Mouse (Mus musculus) cerebellum, adult 11-12 months (tissue): ENCODE measurements around the gene Ddx11.
"Not testable (repeated sequence)": the region's sequence is repeated elsewhere in the genome, so short reads cannot be mapped to it uniquely, and the experiment has no call there.

Experiments
- DNase-seq: peaks from one replicate; pipeline ENCODE4 v3.0.0; 2022

The Ddx11 gene

DNA sequence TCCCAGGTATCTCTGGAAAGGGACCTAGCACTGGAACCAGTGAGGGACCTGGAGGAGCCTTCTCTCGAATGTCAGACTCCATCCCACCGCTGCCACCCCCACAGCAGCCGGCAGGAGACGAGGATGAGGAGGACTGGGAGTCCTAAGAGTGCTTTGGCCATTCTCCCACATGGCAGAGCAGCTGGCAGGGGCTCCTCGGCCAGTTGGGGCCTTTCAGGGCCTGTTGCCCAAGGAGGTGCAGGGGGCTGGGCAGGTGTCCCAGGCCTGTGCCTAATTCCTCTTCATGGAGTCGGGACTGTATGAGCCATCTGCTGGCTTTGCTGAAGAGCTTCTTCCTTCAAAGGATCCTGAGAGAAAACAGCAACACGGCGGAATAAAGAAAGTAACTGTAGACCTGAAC lies 4.3 kb upstream of the Ddx11 start:
- peak; percentile 55 for DNase-seq

DNA sequence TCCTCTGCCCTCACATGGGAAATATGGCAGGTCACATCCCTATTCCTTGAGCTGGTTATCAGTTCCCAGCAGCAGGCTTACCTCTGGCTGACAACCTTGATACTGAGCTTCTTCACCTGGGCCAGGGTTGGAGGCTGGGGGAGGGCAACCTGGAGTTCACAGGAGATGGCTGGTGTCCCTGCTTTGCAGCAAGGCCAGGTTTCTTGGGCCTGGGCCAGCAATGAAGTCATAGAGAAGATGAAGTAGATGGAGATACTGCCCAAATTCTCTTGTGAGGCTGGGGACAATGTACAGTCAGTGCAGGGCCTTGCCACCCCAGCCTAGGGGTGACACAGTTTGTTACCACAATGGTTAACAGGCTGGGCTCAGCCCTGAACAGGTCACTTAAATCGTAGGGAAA lies 2.6 kb upstream of the Ddx11 start:
- DNase-seq: peak; percentile 48

DNA sequence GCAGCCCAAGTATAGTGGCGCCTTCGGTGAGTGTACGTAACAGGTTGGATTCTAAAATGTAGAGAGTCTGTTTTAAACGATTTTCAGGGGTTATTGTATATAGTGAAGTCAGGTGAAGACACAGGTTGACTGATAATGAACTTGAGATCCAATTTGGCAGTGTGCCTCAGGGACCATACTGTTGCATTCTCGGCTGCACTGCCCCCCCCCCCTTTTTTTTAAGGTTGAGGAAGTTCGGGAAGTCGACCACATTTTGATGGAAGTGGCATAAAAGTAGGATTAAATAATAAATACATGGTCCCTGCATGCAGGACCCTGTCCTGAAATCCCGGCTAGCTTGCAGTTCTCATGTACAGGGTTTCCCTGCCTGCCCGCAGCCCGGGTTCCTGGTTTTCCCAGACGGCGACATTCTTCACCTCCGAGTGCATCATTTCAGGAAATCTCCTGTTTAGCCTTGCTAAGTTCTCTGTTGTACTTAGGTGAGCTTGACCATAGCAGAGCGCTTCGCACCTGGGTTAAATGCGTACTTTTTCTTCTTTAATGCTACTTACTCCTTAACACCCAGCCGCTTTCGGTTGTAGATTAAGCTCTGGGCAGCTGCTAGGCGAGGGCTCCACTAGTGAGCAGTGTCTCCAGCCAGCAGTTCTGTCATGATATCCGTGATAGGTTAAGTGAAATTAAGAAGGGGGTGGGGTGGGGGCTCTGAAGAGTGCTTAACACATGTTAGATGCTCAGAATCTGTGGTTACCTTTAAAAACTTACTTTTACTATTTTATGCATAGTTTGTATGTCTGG lies 693 bp downstream of the Ddx11 start:
- DNase-seq: no peak

DNA sequence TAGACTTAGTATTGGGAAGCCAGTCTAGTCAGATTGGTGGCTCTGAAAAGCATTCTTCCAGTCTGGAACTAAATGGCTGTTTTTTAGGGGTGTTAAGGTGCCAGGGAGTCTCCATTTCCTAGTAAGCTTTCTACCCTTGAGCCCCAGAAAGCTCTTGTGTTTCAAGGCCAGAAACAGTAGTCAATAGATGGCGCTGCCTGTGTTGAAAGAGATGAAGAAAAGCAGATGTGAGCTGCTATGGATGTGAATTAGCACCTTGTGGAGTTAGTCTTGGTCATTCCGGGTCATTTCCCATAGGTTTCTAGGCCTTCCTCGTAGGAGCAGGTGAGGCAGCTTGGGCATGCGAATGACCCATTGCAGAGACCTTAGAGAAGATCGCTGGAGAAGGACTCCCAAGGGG lies 1.9 kb downstream of the Ddx11 start:
- DNase-seq: no peak

DNA sequence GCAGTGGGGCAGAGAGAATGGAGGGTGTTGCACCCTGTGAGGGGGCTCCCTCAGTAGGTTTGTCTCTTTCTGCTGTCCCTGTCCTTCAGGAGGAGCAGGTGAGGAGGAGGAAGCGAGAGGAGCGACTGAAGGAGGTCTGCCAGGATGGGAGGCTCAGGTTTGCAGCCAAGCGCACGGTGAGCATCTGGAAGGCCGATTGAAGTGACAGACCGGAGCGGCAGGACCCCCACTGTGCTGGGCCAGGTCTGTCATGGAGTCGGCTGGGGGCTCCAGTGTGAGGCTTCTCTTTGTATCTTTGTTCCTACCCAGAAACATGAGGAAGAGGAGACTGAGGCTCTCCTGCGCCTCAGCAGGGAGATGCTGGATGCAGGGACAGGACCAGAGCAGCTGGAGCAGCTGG lies 7.1 kb downstream of the Ddx11 start:
- no peak for DNase-seq

DNA sequence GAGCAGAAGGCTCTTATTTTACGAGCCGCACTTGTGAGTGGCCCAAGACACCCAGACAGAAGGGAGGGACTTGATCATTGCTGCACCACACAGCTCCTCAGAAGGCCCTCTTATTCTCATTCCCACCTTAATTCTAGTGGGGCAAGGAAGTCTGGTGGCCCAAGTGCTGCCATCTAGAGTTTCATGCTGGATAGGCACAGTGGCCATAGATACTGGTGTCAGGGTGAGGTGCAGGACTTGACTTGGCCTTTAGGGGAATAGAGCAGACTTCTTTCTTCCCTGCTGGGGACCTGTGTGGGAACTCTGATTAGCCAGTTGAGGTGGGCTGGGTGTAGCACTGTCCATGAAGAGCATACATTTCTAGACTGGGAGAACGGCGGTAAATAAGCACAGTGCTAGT lies 7.9 kb downstream of the Ddx11 start:
- no peak for DNase-seq

DNA sequence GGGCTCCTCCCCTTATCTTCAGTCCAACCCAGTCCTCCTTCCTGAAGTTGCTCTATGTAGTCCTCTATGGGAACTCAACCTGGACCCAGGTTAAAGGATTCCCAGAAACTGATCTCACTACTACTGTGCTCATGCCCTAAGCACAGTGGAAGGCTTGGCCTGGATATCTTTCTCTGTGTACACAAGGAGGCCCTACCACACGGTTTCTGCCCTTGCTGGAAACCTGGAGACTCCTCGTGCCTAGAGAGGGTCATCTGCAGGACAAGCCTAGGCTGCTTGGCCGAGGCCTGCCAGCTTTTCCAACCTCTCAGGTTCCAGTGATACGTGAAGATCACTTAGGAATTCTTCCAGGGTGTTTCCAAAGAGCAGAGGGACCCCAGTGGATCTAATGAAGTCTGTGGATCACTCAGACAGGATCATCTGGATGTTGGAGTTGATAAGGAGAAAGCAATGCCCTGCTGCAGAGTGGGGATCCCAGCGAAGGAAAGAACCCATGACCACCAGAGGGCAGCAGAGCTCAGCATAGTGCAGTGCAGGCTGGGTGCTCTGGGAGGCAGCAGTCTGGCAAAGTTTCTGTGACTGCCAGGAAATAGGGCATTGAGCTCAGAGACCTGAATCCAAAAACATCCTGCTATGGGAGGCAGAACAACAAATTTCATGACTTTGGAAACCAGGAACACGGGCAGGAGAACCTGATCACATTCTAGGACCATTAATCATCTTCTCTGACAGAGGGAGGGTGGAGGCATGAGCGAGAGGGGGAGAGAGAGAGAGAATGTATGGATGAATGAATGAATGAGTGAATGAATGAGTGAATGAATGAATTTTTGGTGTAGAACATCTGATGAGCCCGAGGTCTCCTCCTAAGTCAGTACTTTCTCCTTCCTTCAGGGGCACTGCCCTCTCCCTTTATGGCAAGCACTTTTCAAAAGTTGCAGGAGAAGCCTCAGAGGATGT lies 29.7 kb downstream of the Ddx11 start:
- DNase-seq: not testable (repeated sequence)

DNA sequence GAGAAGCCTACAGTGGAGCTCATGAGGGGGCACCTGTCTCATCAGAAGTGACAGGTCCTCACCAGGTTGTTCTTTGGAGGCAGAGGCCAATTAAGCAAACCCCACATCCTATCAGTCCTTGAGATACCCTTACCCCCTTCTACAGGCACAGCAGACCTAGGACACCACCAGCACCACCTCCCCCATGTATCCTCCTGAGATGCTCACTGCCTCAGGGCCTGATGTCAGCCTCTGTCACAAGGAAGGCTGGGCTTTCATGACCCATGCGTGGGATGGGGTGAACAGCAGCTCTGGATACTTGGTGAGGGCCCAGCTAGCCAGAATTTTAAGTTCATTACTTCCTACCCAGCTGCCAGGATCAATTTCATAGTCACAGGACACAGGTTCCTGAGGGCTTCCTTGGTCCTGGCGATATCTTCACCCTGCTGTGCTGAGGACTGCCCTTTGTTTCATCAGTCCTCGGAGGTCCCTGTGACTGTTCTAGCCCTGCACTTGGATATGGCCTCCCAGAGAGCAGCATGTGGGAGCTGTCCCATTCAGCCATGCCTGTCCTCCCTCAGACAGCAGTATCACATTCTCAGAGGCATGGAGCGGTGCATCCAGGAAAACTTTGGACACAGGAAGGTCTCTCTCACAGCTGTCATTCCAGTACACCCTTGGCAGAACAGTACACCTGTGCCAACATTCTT lies 30.6 kb downstream of the Ddx11 start:
- not testable (repeated sequence) for DNase-seq

DNA sequence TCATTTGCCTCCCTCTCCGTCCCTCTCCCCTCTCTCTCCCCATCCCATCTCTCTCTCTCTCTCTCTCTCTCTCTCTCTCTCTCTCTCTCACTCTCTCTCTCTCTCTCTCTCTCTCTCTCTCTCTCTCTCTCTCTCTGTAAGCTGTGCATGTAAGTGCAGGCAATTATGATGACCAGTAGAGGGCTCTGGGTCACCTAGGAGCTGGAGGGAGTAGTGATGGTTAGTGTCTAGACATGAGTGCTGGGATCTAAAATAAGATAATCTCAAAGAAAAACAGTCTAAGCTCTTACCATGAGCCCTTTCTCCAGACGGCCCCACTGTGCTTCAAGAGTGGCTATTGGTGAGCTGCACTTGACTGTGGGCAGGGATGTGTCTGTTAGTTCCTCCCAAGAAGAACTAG lies 31.6 kb downstream of the Ddx11 start:
- no peak for DNase-seq

DNA sequence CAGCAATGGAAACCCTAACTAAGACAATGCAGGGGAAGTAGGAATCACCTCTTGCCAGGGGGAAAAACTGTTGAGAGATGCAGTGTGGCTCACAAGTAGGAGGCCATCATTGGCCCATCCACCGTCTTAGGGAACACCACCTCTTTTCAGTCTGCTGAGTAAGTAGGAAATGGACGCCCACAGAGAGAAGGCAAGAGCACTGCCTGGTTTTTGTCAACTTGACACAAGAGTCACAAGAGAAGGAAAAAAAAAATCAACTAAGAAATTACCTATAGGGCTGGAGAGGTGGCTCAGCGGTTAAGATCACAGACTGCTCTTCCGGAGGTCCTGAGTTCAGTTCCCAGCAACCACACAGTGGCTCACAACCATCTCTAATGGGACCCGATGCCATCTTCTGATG lies 35.0 kb downstream of the Ddx11 start:
- DNase-seq: no peak

DNA sequence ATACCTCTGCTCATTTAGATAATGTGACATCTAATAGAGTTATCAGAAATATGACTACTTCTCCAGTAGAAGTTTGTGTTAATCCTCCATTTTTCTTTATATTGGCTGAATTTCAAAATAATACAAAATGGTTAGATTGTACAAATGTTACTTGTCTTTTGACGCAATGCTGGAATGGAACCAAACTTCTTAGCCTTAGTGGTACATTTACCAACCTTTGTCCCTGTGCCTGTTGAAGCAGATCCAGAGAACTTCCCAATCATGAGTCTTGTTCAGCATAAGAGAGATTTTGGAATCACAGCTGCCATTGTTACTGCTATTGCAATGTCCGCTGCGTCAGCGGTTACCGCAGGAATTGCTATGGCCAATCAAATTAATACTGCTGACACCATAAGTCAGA lies 43.8 kb downstream of the Ddx11 start:
- DNase-seq: not testable (repeated sequence)

DNA sequence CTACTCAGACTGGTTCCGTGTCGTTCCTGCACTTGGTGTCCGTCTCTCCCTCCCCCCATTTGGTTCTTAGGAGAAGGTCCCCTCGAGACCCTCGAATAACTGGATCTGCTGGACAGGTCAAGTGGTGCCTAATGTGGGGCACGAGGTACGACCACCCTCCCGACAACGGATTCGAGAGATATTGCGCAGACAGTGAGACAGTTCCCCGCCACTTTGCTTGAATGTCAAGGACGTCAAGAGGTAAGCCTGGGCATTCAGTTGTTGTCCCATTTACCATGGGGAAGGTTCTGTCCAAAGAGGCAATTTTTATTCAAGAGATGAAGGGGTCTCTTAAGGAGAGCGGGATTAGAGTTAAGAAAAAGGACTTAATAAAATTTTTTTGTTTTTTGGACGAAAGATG lies 47.7 kb downstream of the Ddx11 start:
- not testable (repeated sequence) for DNase-seq

DNA sequence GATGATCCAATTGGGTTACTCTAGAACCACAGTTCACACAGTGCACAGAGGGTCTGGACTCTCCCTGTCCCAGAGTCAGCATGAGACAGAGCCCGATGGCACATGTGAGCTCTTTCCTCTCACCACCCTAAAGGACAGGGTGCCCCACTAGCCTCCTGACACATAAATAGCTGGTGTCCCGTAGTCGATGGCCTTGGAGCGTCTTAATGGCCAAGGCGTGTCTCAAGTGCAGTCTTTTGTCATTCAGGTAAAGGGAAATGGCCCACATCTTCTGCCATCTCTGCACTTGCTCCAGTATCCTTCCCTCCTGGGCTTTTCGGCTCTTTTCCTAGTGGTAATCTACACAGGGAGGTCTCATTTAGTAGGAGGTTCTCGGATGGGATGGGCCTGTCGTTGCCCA lies 67.3 kb downstream of the Ddx11 start:
- DNase-seq: no peak

DNA sequence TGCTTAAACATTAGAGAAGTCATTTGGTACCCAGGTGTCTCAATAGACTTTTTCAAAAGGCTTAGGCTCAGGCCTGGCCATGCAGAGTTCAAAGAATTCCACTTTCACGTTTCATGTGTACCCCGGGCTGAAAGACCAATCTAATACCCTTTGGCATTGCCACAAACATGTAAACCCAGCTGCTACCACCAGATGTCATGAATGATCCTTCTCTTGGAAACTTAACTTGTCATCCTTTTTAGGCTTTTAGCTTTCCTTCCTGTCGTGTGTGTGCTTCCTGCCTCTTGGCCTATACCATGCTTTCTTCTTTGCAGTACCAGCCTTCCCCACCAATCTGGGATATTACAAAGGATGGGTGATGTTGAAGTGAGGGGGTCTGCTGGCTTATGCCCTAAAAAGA lies 73.7 kb downstream of the Ddx11 start:
- no peak for DNase-seq
